Mouse (Mus musculus): Measurements from ENCODE around the gene Alyref.

Gene Alyref

DNA sequence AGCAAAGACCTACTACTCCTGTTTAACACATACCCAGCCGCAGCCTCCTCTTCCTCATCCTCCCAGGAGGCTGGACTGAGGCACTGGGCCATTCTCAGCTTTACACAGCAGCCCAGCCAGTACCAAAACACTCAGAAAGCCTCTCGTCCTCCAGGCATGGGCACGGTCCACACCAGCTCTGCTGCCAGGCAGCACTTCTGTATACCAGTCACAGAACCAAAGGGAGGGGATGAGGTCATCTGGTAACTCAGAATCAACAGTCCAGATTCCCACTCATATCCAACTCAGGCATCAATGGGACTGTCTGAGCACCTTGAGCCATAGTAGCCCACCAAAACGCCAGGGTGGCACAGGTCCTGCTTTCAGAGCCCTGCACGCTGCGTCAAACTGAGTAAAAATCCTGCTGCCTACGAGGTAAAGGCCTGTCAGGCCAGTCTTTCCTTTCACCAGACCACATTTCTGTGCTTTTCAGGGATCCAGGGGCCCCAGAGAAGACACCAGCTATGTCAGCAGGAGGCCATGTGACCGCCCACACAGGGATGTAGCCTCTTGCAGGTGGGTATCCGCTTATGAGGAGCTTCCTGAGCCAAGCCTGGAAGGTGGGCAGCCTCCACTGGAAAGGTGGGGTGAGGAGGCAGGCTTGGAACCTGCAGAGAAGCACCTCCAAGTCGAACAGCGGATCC lies 28.8 kb upstream of the Alyref start:
- no peak for DNase-seq (ENCODE audit: low read depth, low spot score)

- DNase-seq (ENCODE audit: low read depth, low spot score), result no peak
These were observed 27.1 kb upstream of the Alyref start, which contains the start of gene Sirt7 for GRCm38 (mm10) chr11:120625152-120625775. Gene Sirt7, minus strand, starts transcription at chr11:120625240.

- peak; percentile 78 for DNase-seq (ENCODE audit: low read depth, low spot score)
These were observed 26.5 kb upstream of the Alyref start for GRCm38 (mm10) chr11:120624680-120625111.

DNA sequence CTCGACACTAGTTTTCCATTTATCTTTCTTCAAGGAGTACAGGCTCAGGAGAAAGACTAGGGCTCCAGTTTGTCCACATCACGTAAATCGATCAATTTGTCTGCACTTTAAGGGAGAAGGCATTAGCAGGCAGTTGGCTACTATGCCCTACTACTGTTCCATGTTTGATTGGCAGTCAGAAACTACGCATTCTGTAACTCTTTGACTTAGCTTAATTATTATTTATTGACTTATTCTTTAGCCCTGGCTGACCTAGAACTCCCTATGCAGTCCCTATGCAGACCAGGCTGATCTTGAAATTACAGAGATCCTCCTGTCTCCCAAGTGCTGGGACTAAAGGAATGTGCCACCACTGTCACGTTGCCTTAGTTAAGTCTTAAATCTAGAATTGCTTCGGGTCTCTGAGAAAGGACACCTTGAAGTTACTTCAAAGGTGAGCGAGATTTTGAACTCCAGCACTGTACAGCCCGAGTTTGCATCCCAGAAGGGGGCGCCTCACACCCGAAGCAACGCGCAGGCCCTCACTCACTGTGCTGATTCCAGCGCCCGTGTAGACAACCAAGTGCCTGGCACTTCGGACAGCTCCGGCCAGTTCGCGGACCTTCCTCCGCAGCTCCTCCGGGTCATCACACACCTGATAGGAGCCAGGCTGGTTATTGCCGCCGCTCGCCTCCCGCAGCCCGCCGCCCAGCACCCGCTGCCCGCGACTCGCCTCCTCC lies 26.0 kb upstream of the Alyref start:
- peak; percentile 39 for DNase-seq (ENCODE audit: low read depth, low spot score)

- DNase-seq (ENCODE audit: low read depth, low spot score), result no peak
These were observed 24.6 kb upstream of the Alyref start for GRCm38 (mm10) chr11:120622805-120623204.

DNA sequence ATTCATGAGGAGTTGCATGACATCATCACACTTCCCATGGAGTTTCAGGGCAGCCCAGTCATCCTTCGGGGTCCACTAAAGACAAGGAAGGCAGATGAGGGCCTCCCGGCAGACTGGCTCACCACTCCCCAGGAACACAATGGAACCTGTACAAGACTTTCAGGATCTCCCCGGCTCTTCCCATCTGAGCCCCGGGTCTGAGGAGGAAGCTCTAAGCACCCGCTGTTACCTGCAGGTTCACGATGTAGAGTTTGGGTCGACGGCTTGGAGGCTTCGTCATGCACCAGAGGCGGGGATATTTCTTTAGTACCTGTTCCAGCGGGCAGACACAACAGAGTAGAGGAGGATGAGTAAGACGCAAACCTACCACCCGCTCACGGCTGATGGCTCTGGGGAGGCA lies 22.0 kb upstream of the Alyref start:
- DNase-seq (ENCODE audit: low read depth, low spot score), result no peak

GRCm38 (mm10) chr11:120618619-120619535 lies 20.7 kb upstream of the Alyref start:
- DNase-seq (ENCODE audit: low read depth, low spot score), result no peak

DNA sequence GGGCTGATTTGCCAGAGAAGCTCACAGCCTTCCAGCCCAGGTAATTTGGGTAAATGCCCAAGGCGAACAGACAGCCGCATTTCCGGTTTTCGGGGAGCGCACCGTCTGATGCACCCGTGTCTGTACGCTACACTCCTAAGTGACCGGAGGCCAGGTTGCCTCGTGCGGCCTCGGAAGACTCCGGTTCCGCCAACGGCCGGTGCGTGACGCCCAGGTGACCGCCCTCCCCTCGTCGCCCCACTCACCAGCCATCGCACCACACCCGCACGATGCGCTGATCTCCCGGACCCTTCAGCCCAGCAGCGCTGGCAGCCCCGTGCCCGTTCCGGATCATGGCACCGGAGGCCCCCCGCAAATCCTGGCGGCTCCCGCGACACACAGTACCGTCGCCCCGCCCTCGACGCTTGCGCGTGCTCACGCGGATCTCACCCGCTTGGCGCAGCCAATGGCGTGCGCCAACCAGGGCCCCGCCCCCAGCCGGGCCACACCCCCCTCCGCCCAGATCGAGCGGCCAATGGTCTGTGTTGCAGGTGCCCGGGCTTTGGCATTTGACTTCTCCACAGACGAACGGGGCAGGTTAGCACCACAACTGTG lies 19.5 kb upstream of the Alyref start, which contains the start of gene Pcyt2:
Gene Pcyt2, minus strand, starts transcription at position 418 of the 594 bp plus-strand sequence.
- peak; percentile 89 for DNase-seq (ENCODE audit: low read depth, low spot score)

DNA sequence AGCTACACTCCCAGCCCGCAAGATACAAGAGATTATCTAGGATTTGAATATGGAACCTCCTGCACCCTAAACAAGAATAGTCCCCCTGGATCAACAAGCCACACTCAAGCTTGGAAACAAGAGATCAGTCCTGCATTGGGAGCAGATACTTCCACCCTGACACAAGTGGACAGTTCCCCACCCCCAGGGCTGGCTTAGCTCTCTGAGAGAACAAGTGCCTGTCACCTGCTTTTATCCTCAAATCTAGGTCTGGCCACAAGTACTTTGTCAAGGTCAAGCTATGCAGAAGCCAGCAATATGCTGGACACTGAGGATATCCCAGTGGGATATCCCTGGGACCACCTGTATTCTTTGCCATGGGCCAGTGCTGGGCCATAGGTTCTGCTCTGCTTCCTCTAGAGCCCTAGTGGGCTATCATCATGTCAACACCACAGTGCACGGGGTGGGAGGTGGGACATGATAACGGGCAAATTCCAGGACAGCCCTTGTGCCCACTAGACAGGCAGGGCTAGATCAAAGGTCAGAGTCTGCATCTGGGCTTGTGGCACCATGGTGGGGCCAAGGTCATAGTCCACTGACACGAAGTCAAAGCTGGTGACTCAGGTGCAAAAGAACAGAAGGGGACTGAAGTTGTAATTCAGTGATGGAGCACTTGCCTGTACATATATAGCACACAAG lies 18.6 kb upstream of the Alyref start:
- DNase-seq (ENCODE audit: low read depth, low spot score), result no peak

GRCm38 (mm10) chr11:120615606-120616203 lies 17.5 kb upstream of the Alyref start:
- DNase-seq (ENCODE audit: low read depth, low spot score), result no peak

GRCm38 (mm10) chr11:120615167-120615566 lies 17.0 kb upstream of the Alyref start:
- DNase-seq (ENCODE audit: low read depth, low spot score), result no peak

GRCm38 (mm10) chr11:120613976-120614375 lies 15.8 kb upstream of the Alyref start:
- DNase-seq (ENCODE audit: low read depth, low spot score), result no peak

GRCm38 (mm10) chr11:120613481-120613972 lies 15.4 kb upstream of the Alyref start:
- no peak for DNase-seq (ENCODE audit: low read depth, low spot score)

DNA sequence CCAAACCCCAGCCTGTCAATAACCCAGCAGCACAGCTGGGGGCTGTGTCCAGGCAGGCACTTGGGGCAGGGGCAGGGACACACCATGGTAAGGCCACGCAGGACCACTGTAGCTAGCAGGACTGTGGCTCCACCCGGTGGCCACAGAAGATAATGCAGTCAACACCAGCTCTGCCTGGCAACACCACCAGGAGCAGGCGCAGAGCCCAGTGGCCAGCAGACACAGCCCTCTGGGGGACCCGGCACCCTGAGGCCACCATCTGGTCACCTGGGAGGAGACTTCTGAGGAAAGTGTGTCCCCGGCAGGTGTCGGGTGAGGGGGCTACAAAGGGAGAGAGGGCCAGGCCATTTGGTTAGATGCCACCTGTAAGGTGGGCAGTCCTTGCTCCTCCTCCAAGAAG lies 14.6 kb upstream of the Alyref start:
- DNase-seq (ENCODE audit: low read depth, low spot score), result peak; percentile 62

GRCm38 (mm10) chr11:120610477-120611046 lies 12.4 kb upstream of the Alyref start:
- DNase-seq (ENCODE audit: low read depth, low spot score), result no peak

GRCm38 (mm10) chr11:120609250-120609649 lies 11.1 kb upstream of the Alyref start:
- no peak for DNase-seq (ENCODE audit: low read depth, low spot score)

DNA sequence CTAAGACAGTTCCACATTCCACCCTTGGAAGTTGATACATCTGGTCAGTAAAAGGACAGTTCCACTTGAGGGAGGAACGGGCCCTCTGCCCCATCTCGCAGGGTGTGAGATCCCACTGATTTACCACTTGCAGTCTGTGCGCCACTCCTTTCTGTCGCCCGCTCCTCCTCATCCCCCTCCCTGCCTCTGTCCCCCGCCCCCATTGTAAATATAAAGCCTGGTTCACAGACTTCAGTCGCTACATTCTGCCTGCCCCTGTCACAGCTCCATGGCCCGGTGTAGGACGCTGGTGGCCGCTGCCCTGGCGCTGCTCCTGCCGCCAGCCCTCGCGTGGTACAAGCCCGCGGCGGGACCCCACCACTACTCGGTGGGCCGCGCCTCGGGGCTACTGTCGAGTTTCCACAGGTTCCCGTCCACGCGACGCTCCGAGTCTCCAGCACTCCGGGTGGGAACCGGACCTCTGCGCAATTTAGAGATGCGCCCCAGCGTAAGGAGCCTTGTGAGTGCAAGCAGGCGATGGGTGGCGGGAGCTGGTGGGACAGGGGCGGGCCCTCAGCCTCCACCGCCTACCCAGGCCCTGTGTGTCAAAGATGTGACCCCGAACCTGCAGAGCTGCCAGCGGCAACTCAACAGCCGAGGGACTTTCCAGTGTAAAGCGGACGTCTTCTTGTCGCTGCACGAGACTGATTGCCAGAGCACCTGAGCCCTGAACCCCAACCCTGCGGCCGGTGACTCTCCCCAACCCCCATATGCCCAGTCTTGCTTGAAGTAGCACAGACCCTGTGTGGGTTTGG lies 10.3 kb upstream of the Alyref start, which contains the start of gene Npb:
Gene Npb, plus strand, starts transcription at position 237 of the 794 bp plus-strand sequence.
- no peak for DNase-seq (ENCODE audit: low read depth, low spot score)

- DNase-seq (ENCODE audit: low read depth, low spot score), result no peak
These were observed 8.6 kb upstream of the Alyref start for GRCm38 (mm10) chr11:120606764-120607163.

DNA sequence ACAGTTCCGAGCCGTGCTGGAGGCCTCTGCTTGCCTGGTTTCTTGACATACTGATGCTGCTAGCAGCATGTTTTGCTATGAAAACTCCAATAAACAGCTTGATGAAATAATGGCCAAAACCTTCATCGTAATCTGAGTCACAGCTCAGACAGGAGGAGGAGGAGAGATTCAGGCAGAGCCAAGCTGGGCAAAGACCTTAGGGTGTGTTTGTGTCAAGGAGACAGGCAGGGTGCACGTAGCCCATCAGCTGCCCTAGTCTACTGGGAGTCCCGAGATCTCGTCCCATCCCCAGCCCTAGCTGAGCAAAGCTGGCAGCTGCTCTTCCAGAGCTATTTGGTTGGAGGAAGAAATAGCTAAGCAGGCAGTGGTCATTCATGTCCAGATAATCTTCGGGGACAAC lies 7.5 kb upstream of the Alyref start:
- no peak for DNase-seq (ENCODE audit: low read depth, low spot score)

All from forelimb bud, embryonic 11.5 days (tissue).